Mouse (Mus musculus) hindbrain, embryonic 16.5 days (tissue): ENCODE measurements at regions not wholly inside any gene's neighbourhood (a gene's known extent, or its start where the extent isn't known, plus 50 kb on each side); places are given as distances from the start of the nearest gene placed in this dataset.

Experiments used
- ATAC-seq: fragments of 200-750 bp; cut with Nextera tagmentation; 2 replicates; pipeline ENCODE4 v1.8.0; 2017; ENCODE audit warnings: moderate TSS enrichment, moderate library complexity
- H3K27ac ChIP-seq: fragments of 300-500 bp; sonication (generic); 2 replicates; pipeline ENCODE4 v1.5.1; 2014; ENCODE audit warnings: low read depth, mild to moderate bottlenecking, control low read depth, low read length, moderate library complexity
- H3K27me3 ChIP-seq: fragments of 300-500 bp; sonication (generic); replicated peaks from 2 replicates; pipeline ENCODE4 v1.6.1; 2014; ENCODE audit warnings: low read length; ENCODE audit not compliant: control insufficient read depth, insufficient read depth
- H3K36me3 ChIP-seq: fragments of 300-500 bp; sonication (generic); 2 replicates; pipeline ENCODE4 v1.6.1; 2014; ENCODE audit warnings: mild to moderate bottlenecking, low read length, moderate library complexity, mixed read lengths; ENCODE audit not compliant: control insufficient read depth, insufficient read depth
- H3K4me1 ChIP-seq: fragments of 300-500 bp; sonication (generic); 2 replicates; pipeline ENCODE4 v1.6.1; 2014; ENCODE audit warnings: low read depth, low read length; ENCODE audit not compliant: control insufficient read depth, insufficient read depth
- H3K4me2 ChIP-seq: fragments of 300-500 bp; sonication (generic); 2 replicates; pipeline ENCODE4 v1.6.1; 2014; ENCODE audit warnings: mild to moderate bottlenecking, low read length, control low read depth, moderate library complexity
- H3K4me3 ChIP-seq: fragments of 300-500 bp; sonication (generic); 2 replicates; pipeline ENCODE4 v1.5.1; 2014; ENCODE audit warnings: mild to moderate bottlenecking, low read length, control low read depth, moderate library complexity
- H3K9ac ChIP-seq: fragments of 300-500 bp; sonication (generic); 2 replicates; pipeline ENCODE4 v1.6.1; 2014; ENCODE audit warnings: low read depth, mild to moderate bottlenecking, control low read depth, low read length, moderate library complexity
- H3K9me3 ChIP-seq: fragments of 300-500 bp; sonication (generic); 2 replicates; pipeline ENCODE4 v1.6.1; 2014; ENCODE audit warnings: mild to moderate bottlenecking, low read length, moderate library complexity; ENCODE audit not compliant: control insufficient read depth
- WGBS: fragments of 180-500 bp; shearing (Covaris S2); extraction: QIAGEN DNeasy Blood & Tissue Kit; methylation state at CpG from one replicate; pipeline ENCODE4 v1.1.7; 2014; 5-methylcytosine and 5-hydroxymethylcytosine counted together

- H3K27ac ChIP-seq: no peak overlapping the region
- no peaks in the 10 kb centered on the region for H3K9me3 ChIP-seq
- no peak for ATAC-seq
- WGBS: 88% methylated on average over 2 of the region's 2 CpGs
- no peak overlapping the region for H3K4me3 ChIP-seq
- H3K4me1 ChIP-seq: no peaks in the 10 kb centered on the region
- no peaks in the 10 kb centered on the region for H3K27me3 ChIP-seq
- no peaks in the 10 kb centered on the region for H3K36me3 ChIP-seq
- H3K4me2 ChIP-seq: no peak overlapping the region
- no peak overlapping the region for H3K9ac ChIP-seq
These were observed 59.6 kb downstream of the Npy1r start for GRCm38 (mm10) chr8:66756639-66757038.

GRCm38 (mm10) chr8:66757830-66758229 is 60.8 kb downstream of the Npy1r start:
- no peak for ATAC-seq
- Histone ChIP-seq H3K27ac (no peak overlapping the region), H3K9me3 (no peaks in the 10 kb centered on the region), H3K36me3 (no peaks in the 10 kb centered on the region), H3K4me1 (no peaks in the 10 kb centered on the region), H3K9ac (no peak overlapping the region), H3K27me3 (no peaks in the 10 kb centered on the region), H3K4me2 (no peak overlapping the region), H3K4me3 (no peak overlapping the region)
- 87% methylated on average over 2 of the region's 2 CpGs for WGBS

GRCm38 (mm10) chr8:66758519-66758918 is 61.5 kb downstream of the Npy1r start:
- Histone ChIP-seq H3K4me1 (no peaks in the 10 kb centered on the region), H3K27me3 (no peaks in the 10 kb centered on the region), H3K4me3 (no peak overlapping the region), H3K4me2 (no peak overlapping the region), H3K36me3 (no peaks in the 10 kb centered on the region), H3K27ac (no peak overlapping the region), H3K9ac (no peak overlapping the region), H3K9me3 (no peaks in the 10 kb centered on the region)
- WGBS: 87% methylated on average over 2 of the region's 2 CpGs
- ATAC-seq: no peak

- no peaks in the 10 kb centered on the region for H3K36me3 ChIP-seq
- no peak overlapping the region for H3K4me3 ChIP-seq
- no peaks in the 10 kb centered on the region for H3K9me3 ChIP-seq
- H3K4me1 ChIP-seq: no peaks in the 10 kb centered on the region
- H3K4me2 ChIP-seq: no peak overlapping the region
- H3K9ac ChIP-seq: no peak overlapping the region
- H3K27ac ChIP-seq: no peak overlapping the region
- H3K27me3 ChIP-seq: no peaks in the 10 kb centered on the region
- no peak for ATAC-seq
These were observed 62.7 kb downstream of the Npy1r start for GRCm38 (mm10) chr8:66759716-66760115.

GRCm38 (mm10) chr8:66760958-66761583 is 64.1 kb downstream of the Npy1r start:
- H3K4me3 ChIP-seq: no peak overlapping the region
- no peaks in the 10 kb centered on the region for H3K27me3 ChIP-seq
- H3K9me3 ChIP-seq: no peaks in the 10 kb centered on the region
- no peaks in the 10 kb centered on the region for H3K4me1 ChIP-seq
- WGBS: 80% methylated on average over 3 of the region's 3 CpGs
- ATAC-seq: no peak
- H3K4me2 ChIP-seq: no peak overlapping the region
- H3K9ac ChIP-seq: no peak overlapping the region
- no peak overlapping the region for H3K27ac ChIP-seq
- no peaks in the 10 kb centered on the region for H3K36me3 ChIP-seq

GRCm38 (mm10) chr8:66764992-66765528 is 68.1 kb downstream of the Npy1r start:
- Histone ChIP-seq H3K27ac (no peak overlapping the region), H3K27me3 (no peaks in the 10 kb centered on the region), H3K4me1 (no peaks in the 10 kb centered on the region), H3K9ac (no peak overlapping the region), H3K4me3 (no peak overlapping the region), H3K4me2 (no peak overlapping the region), H3K9me3 (no peaks in the 10 kb centered on the region), H3K36me3 (no peaks in the 10 kb centered on the region)
- no peak for ATAC-seq
- 68% methylated on average over 3 of the region's 3 CpGs for WGBS

GRCm38 (mm10) chr8:66768379-66768969 is 71.5 kb downstream of the Npy1r start:
- no peak overlapping the region for H3K4me2 ChIP-seq
- H3K36me3 ChIP-seq: no peaks in the 10 kb centered on the region
- no peak for ATAC-seq
- no peaks in the 10 kb centered on the region for H3K4me1 ChIP-seq
- H3K9ac ChIP-seq: no peak overlapping the region
- H3K9me3 ChIP-seq: no peaks in the 10 kb centered on the region
- no peak overlapping the region for H3K27ac ChIP-seq
- H3K27me3 ChIP-seq: no peaks in the 10 kb centered on the region
- no peak overlapping the region for H3K4me3 ChIP-seq

- Histone ChIP-seq H3K9ac (no peak overlapping the region), H3K36me3 (no peaks in the 10 kb centered on the region), H3K27ac (no peak overlapping the region), H3K9me3 (no peaks in the 10 kb centered on the region), H3K4me2 (no peak overlapping the region), H3K27me3 (no peaks in the 10 kb centered on the region), H3K4me1 (no peaks in the 10 kb centered on the region), H3K4me3 (no peak overlapping the region)
- WGBS: 75% methylated on average over 4 of the region's 4 CpGs
- ATAC-seq: no peak
These were observed 74.1 kb downstream of the Npy1r start for GRCm38 (mm10) chr8:66771111-66771510.

- Histone ChIP-seq H3K27ac (no peak overlapping the region), H3K4me3 (no peak overlapping the region), H3K4me2 (no peak overlapping the region), H3K36me3 (no peaks in the 10 kb centered on the region), H3K27me3 (no peaks in the 10 kb centered on the region), H3K4me1 (peaks cover 2% of the 10 kb centered on the region; the same call in 1 of the 2 replicates), H3K9me3 (no peaks in the 10 kb centered on the region), H3K9ac (no peak overlapping the region)
- ATAC-seq: no peak
- 83% methylated on average over 4 of the region's 4 CpGs for WGBS
These were observed 75.7 kb downstream of the Npy1r start for GRCm38 (mm10) chr8:66772653-66773052.
